Mouse (Mus musculus) kidney, adult 2 months (tissue): Measurements from ENCODE around the gene Slc39a7. TPM values are rescaled to one million over a fixed set of nuclear protein-coding genes. Genes with fewer than 3 reads are reported as not detected.
A peak's percentile ranks its signal among the peaks of the same experiment; 100 is the strongest.
"Not testable (repeated sequence)": the region's sequence is repeated elsewhere in the genome, so short reads cannot be mapped to it uniquely, and the experiment has no call there.

ENCODE experiments used
- DNase-seq: peaks from one replicate; pipeline ENCODE4 v3.0.0; 2021
- H3K27ac ChIP-seq: fragments of 200-500 bp; 2 replicates; pipeline ENCODE4 v1.5.1; 2012; ENCODE audit warnings: low read depth, low read length, control low read depth, inconsistent platforms; ENCODE audit not compliant: insufficient read depth
- H3K27me3 ChIP-seq: fragments of 200-500 bp; replicated peaks from 2 replicates; pipeline ENCODE4 v1.6.1; 2012; ENCODE audit warnings: mild to moderate bottlenecking, moderate library complexity, low read length, inconsistent platforms; ENCODE audit not compliant: control insufficient read depth, insufficient read depth
- H3K36me3 ChIP-seq: fragments of 200-500 bp; 2 replicates; pipeline ENCODE4 v1.6.1; 2012; ENCODE audit warnings: mild to moderate bottlenecking, moderate library complexity, low read length, inconsistent platforms; ENCODE audit not compliant: control insufficient read depth, insufficient read depth
- H3K4me1 ChIP-seq: fragments of 200-500 bp; 2 replicates; pipeline ENCODE4 v1.6.1; 2011; ENCODE audit warnings: low read length; ENCODE audit not compliant: control insufficient read depth, insufficient read depth
- H3K4me3 ChIP-seq: fragments of 200-500 bp; 2 replicates; pipeline ENCODE4 v1.5.1; 2011; ENCODE audit warnings: mild to moderate bottlenecking, low read depth, low read length, control low read depth; ENCODE audit not compliant: insufficient read depth
- CTCF ChIP-seq: fragments of 200-500 bp; conservative IDR thresholded peaks from 2 replicates; pipeline ENCODE4 v1.5.1; 2011; ENCODE audit warnings: low read depth, mild to moderate bottlenecking, control low read depth, low read length, moderate library complexity, mixed read lengths; ENCODE audit not compliant: insufficient read depth, insufficient read length
- POLR2A ChIP-seq: fragments of 200-500 bp; IDR thresholded peaks from one replicate; pipeline ENCODE4 v1.6.1; 2011; ENCODE audit warnings: low read depth, low read length, control low read depth
- WGBS: fragments of 180-500 bp; shearing (Covaris S2); methylation state at CpG from one replicate; pipeline ENCODE4 v1.1.7; 2018; 5-methylcytosine and 5-hydroxymethylcytosine counted together
- polyA plus RNA-seq: library from polyadenylated mRNA; depleted of rRNA; stranded (reverse); fragments of >200 nt; gene quantifications from 2 replicates; pipeline ENCODE4 v1.2.3, GENCODE M21; 2012; rRNA removed

The Slc39a7 gene
- polyA plus RNA-seq, 1 experiment, result 90.4 TPM

DNA sequence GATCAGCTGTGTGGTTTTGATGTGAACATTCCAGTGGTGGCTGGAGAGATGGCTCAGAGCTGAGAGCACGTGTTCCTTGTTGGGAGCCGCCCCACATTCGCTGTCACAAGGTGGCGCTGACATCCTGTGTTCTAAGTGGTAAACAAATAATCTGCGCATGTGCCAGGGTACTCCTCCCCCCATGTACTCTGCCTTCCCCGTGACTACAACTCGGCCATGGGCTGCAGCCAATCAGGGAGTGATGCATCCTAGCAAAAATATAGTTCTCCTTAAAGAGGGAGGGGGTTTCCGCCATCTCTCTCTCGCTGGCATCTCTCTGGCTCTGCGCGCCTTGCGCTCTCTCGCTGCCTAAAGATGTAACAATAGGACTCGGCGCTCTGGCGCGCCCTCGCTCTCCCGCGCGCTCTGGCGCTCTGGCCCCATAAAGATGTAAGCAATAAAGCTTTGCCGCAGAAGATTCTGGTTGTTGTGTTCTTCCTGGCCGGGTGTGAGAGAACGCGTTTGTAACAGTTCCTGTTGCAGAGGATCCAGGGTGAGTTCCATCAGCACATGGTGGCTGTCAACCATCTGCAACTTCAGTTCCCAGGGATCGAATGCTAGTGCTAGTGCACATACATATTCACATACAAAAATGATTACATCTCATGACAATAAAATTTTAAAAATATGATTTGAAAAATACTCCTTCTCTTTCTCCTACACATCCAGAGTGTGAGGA lies 50.1 kb downstream of the Slc39a7 start:
- peaks cover 12% of the 10 kb centered on the region; the same call in 1 of the 2 replicates for H3K4me1 ChIP-seq

DNA sequence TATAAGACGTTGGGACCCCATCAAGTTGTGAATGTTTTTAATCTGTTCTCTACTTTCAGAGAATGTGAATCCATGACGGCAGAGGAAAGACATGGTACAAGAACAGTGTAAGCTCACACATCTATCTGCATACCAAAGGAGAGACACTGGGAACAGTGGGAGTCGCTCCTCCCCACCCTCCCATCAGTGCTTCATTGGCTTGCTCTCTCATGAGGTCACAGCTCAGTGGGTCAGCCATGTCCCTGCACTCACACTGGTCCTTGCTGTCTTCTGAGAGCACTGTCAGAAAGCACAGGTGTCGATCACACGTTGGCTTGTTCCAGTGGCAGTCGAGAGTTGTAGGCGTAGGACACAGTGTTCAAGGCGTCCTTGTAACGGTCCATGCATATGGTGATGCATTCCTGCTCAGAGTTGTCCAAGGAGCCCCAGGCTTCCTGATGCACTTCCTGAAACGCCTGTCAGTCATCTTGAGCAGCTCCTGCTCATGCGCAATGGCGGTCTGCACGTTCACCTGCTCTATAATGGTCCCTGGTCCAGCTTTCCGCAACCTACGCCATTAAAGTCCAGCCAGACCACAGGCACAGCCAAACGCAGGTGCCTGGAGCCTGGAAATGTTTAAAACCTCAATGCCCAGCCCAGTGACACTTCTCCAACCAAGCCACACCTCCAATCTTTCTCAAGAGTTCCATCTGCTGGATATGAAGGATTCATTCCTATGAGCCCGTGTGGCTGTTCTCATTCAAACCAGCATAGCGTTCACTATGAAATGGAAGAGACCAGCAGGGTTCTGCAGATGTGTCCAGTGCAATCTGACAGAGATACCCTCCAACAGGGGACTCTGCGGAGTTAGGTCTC lies 51.1 kb downstream of the Slc39a7 start:
- no peak for DNase-seq
- H3K4me1 ChIP-seq, result peaks cover 12% of the 10 kb centered on the region; the same call in 1 of the 2 replicates
- peak overlapping the region; percentile 36; the same call in 1 of the 2 replicates for H3K27ac ChIP-seq
- H3K36me3 ChIP-seq, result no peaks in the 10 kb centered on the region
- no peaks in the 10 kb centered on the region for H3K27me3 ChIP-seq
- 68% methylated on average over 19 of the region's 19 CpGs for WGBS
- TF ChIP-seq POLR2A (no peak), CTCF (no peak)
- no peak overlapping the region for H3K4me3 ChIP-seq

More for the DNA sequence above, 50.1 kb downstream of the Slc39a7 start:
- H3K36me3 ChIP-seq, H3K27me3 ChIP-seq: not testable (repeated sequence)
- peak; percentile 96 for DNase-seq
- H3K4me3 ChIP-seq, result peak overlapping the region; percentile 51
- TF ChIP-seq CTCF, result peak; percentile 55
- peak overlapping the region; percentile 76 for H3K27ac ChIP-seq
- under 1% methylated on average over 27 of the region's 27 CpGs for WGBS

DNA sequence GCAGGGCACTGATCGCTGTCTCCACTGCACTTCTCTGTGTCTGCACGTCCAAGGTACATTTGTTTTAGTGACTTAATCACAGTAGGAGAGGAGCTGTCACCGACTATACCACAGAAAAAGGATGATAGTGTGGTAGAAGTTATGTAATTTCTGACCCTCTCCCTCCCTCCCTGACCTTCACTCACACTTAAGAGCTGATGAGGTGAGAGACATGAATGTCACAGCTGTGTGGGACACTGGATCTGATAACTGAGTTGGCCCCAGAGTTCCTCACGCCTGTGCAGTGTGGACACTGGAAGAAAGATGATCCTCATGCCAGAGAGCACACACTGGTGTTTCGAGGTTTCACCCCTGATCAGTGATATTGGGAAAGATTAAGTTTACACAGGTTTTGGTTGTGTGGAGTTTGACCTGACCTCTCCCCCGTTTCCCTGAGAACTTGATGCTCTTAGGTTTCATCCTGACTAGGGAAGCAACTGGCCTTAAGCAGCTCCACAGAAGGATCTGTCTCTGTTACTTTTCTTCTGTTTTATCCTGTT lies 51.9 kb downstream of the Slc39a7 start:
- WGBS, result 51% methylated on average over 6 of the region's 6 CpGs
- DNase-seq, result no peak
- Histone ChIP-seq H3K4me1 (peaks cover 12% of the 10 kb centered on the region; the same call in 1 of the 2 replicates), H3K36me3 (no peaks in the 10 kb centered on the region), H3K4me3 (no peak overlapping the region), H3K27me3 (no peaks in the 10 kb centered on the region), H3K27ac (peak overlapping the region; percentile 77)
- TF ChIP-seq CTCF (no peak), POLR2A (no peak)

- TF ChIP-seq CTCF (no peak), POLR2A (peak; percentile 77)
- H3K27me3 ChIP-seq, result no peaks in the 10 kb centered on the region
- peak overlapping the region; percentile 61 for H3K4me3 ChIP-seq
- under 1% methylated on average over 17 of the region's 17 CpGs for WGBS
- peak overlapping the region; percentile 77 for H3K27ac ChIP-seq
- DNase-seq, result peak; percentile 97
- peaks cover 12% of the 10 kb centered on the region; the same call in 1 of the 2 replicates for H3K4me1 ChIP-seq
- no peaks in the 10 kb centered on the region for H3K36me3 ChIP-seq
These were observed 52.9 kb downstream of the Slc39a7 start for GRCm38 (mm10) chr17:33978631-33979031.

Other genes with a start within 250 kb of the Slc39a7 start
- 19.2 and 21.0 TPM in 2 replicates for gene Angptl4, start 249.9 kb downstream of the Slc39a7 start, polyA plus RNA-seq
- 83.0 and 89.3 TPM in 2 replicates for gene Kank3, start 221.2 kb downstream of the Slc39a7 start, polyA plus RNA-seq
- 620 and 1,023 TPM in 2 replicates for gene Rps28, start 207.1 kb downstream of the Slc39a7 start, polyA plus RNA-seq
- gene Ndufa7, start 207.1 kb downstream of the Slc39a7 start, polyA plus RNA-seq, result 672 and 745 TPM in 2 replicates
- gene Cd320, start 188.6 kb downstream of the Slc39a7 start, polyA plus RNA-seq, result 71.3 and 87.8 TPM in 2 replicates
- gene Gm7029, start 157.8 kb downstream of the Slc39a7 start, polyA plus RNA-seq, result not detected in 2 replicates
- gene Kifc1, start 141.0 kb downstream of the Slc39a7 start, polyA plus RNA-seq, result 1.3 and 1.6 TPM in 2 replicates
- not detected in 2 replicates for gene Platr17, start 126.5 kb downstream of the Slc39a7 start, polyA plus RNA-seq
- gene Daxx, start 122.3 kb downstream of the Slc39a7 start, polyA plus RNA-seq, result 33.3 and 35.0 TPM in 2 replicates
- 106 and 112 TPM in 2 replicates for gene Tapbp, start 115.8 kb downstream of the Slc39a7 start, polyA plus RNA-seq
- 31.6 and 54.0 TPM in 2 replicates for gene Zbtb22, start 115.8 kb downstream of the Slc39a7 start, polyA plus RNA-seq
- 61.8 and 78.6 TPM in 2 replicates for gene Rgl2, start 102.1 kb downstream of the Slc39a7 start, polyA plus RNA-seq
- 27.4 and 41.1 TPM in 2 replicates for gene Pfdn6, start 91.3 kb downstream of the Slc39a7 start, polyA plus RNA-seq
- 15.3 and 16.0 TPM in 2 replicates for gene Wdr46, start 91.0 kb downstream of the Slc39a7 start, polyA plus RNA-seq
- gene B3galt4, start 80.2 kb downstream of the Slc39a7 start, polyA plus RNA-seq, result 6.7 and 7.8 TPM in 2 replicates
- gene Vps52, start 75.9 kb downstream of the Slc39a7 start, polyA plus RNA-seq, result 54.2 and 60.5 TPM in 2 replicates
- 342 and 406 TPM in 2 replicates for gene Rps18, start 75.7 kb downstream of the Slc39a7 start, polyA plus RNA-seq
- 1,162 and 1,255 TPM in 2 replicates for gene H2-K1, start 31.3 kb downstream of the Slc39a7 start, polyA plus RNA-seq
- 30.4 and 36.3 TPM in 2 replicates for gene Ring1, start 7.0 kb downstream of the Slc39a7 start, polyA plus RNA-seq
- gene H2-Ke6, start 3.6 kb downstream of the Slc39a7 start, polyA plus RNA-seq, result 165 and 208 TPM in 2 replicates
- gene Rxrb, start 130 bp upstream of the Slc39a7 start, polyA plus RNA-seq, result 49.3 and 59.2 TPM in 2 replicates
- 0.35 and 0.39 TPM in 2 replicates for gene Col11a2, start 7.8 kb upstream of the Slc39a7 start, polyA plus RNA-seq
- gene H2-Oa, start 60.7 kb upstream of the Slc39a7 start, polyA plus RNA-seq, result 3.1 and 8.5 TPM in 2 replicates
- gene H2-DMa, start 87.9 kb upstream of the Slc39a7 start, polyA plus RNA-seq, result 30.1 and 37.1 TPM in 2 replicates
- 110 and 117 TPM in 2 replicates for gene Brd2, start 91.0 kb upstream of the Slc39a7 start, polyA plus RNA-seq
- 3.2 and 15.6 TPM in 2 replicates for gene H2-DMb2, start 111.6 kb upstream of the Slc39a7 start, polyA plus RNA-seq
- 72.3 and 80.5 TPM in 2 replicates for gene H2-DMb1, start 121.4 kb upstream of the Slc39a7 start, polyA plus RNA-seq
- gene Tap1, start 155.9 kb upstream of the Slc39a7 start, polyA plus RNA-seq, result 14.5 and 19.4 TPM in 2 replicates
- 21.5 and 32.3 TPM in 2 replicates for gene Psmb9, start 156.1 kb upstream of the Slc39a7 start, polyA plus RNA-seq
- gene Psmb8, start 166.0 kb upstream of the Slc39a7 start, polyA plus RNA-seq, result 34.2 and 58.1 TPM in 2 replicates
- 25.0 and 29.2 TPM in 2 replicates for gene Tap2, start 171.8 kb upstream of the Slc39a7 start, polyA plus RNA-seq
- gene H2-Ob, start 207.2 kb upstream of the Slc39a7 start, polyA plus RNA-seq, result 2.3 and 15.1 TPM in 2 replicates
- 419 and 490 TPM in 2 replicates for gene H2-Ab1, start 226.0 kb upstream of the Slc39a7 start, polyA plus RNA-seq